Mouse (Mus musculus) kidney, embryonic 14.5 days (tissue): ENCODE results near the gene Ppt2. TPM values are rescaled to one million over a fixed set of nuclear protein-coding genes. Genes with fewer than 3 reads are reported as not detected.

Source experiments
- ATAC-seq: fragments of 200-750 bp; cut with Nextera tagmentation; 2 replicates; pipeline ENCODE4 v1.8.0; 2017; ENCODE audit warnings: moderate number of reproducible peaks, mild to moderate bottlenecking, moderate TSS enrichment, moderate library complexity; ENCODE audit not compliant: low FRiP score, low TSS enrichment
- H3K27ac ChIP-seq: fragments of 300-500 bp; sonication (generic); 2 replicates; pipeline ENCODE4 v1.5.1; 2014; ENCODE audit warnings: low read depth, mild to moderate bottlenecking, low read length, moderate library complexity, mixed read lengths
- H3K27me3 ChIP-seq: fragments of 300-500 bp; sonication (generic); 2 replicates; pipeline ENCODE4 v1.6.1; 2014; ENCODE audit warnings: mild to moderate bottlenecking, low read length; ENCODE audit not compliant: control insufficient read depth, insufficient read depth
- H3K36me3 ChIP-seq: fragments of 300-500 bp; sonication (generic); 2 replicates; pipeline ENCODE4 v1.6.1; 2014; ENCODE audit warnings: low read length, mixed read lengths; ENCODE audit not compliant: control insufficient read depth, insufficient read depth
- H3K4me1 ChIP-seq: fragments of 300-500 bp; sonication (generic); 2 replicates; pipeline ENCODE4 v1.6.1; 2014; ENCODE audit warnings: low read length, mixed read lengths; ENCODE audit not compliant: control insufficient read depth, insufficient read depth
- H3K4me2 ChIP-seq: fragments of 300-500 bp; sonication (generic); replicated peaks from 2 replicates; pipeline ENCODE4 v1.6.1; 2014; ENCODE audit warnings: low read depth, mild to moderate bottlenecking, low read length
- H3K4me3 ChIP-seq: fragments of 300-500 bp; sonication (generic); 2 replicates; pipeline ENCODE4 v1.5.1; 2014; ENCODE audit warnings: mild to moderate bottlenecking, low read length
- H3K9ac ChIP-seq: fragments of 300-500 bp; sonication (generic); 2 replicates; pipeline ENCODE4 v1.6.1; 2014; ENCODE audit warnings: low read depth, mild to moderate bottlenecking, low read length, moderate library complexity
- H3K9me3 ChIP-seq: fragments of 300-500 bp; sonication (generic); 2 replicates; pipeline ENCODE4 v1.6.1; 2016; ENCODE audit warnings: low read length; ENCODE audit not compliant: control insufficient read depth
- WGBS: fragments of 180-500 bp; shearing (Covaris S2); extraction: QIAGEN DNeasy Blood & Tissue Kit; methylation state at CpG from one replicate; pipeline ENCODE4 v1.1.7; 2014; 5-methylcytosine and 5-hydroxymethylcytosine counted together
- polyA plus RNA-seq: library from polyadenylated mRNA; unstranded; fragments of >200 nt; fragmentation: Nextera tagmentation; extraction: Ambion mirVana; gene quantifications from 2 replicates; pipeline ENCODE4 v1.2.1, GENCODE M21; 2014

Ppt2 gene
- polyA plus RNA-seq, 1 experiment from 2014 or later = 39.1 TPM

DNA sequence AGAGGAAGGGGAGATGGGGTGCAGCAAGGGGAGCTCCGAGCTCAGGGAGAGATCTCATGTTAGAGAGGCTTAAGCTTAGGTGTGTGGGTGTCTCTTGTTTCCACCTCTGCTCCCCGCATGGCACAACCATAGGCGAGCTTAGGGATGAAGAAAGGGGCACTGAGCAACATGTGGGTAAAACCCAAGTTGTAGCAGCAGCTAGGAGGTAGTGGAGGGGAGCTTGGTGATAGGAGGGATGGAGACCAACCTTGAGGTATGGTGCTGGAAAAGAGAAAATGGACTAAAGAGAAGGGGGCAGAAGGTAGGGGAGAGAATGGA, 31.5 kb upstream of the Ppt2 start:
- 0 out of 2 replicates have a peak, but pooled peaks cover under 1% of the 10 kb centered on the region for H3K36me3 ChIP-seq
- no peak for ATAC-seq
- no peak overlapping the region for H3K27ac ChIP-seq
- 57% methylated on average over 3 of the region's 3 CpGs for WGBS
- H3K9ac ChIP-seq = no peak overlapping the region
- 0 out of 2 replicates have a peak, but pooled peaks cover 10% of the 10 kb centered on the region for H3K4me1 ChIP-seq
- H3K27me3 ChIP-seq = peaks cover 26% of the 10 kb centered on the region
- H3K9me3 ChIP-seq = no peaks in the 10 kb centered on the region
- H3K4me2 ChIP-seq = no peak overlapping the region
- H3K4me3 ChIP-seq = no peak overlapping the region

GRCm38 (mm10) chr17:34659181-34659896, 31.0 kb upstream of the Ppt2 start:
- Histone ChIP-seq H3K9ac (no peak overlapping the region), H3K4me1 (0 out of 2 replicates have a peak, but pooled peaks cover 10% of the 10 kb centered on the region), H3K9me3 (no peaks in the 10 kb centered on the region), H3K27ac (no peak overlapping the region), H3K4me2 (no peak overlapping the region), H3K36me3 (peaks cover 5% of the 10 kb centered on the region; the same call in 1 of the 2 replicates), H3K4me3 (no peak overlapping the region), H3K27me3 (peaks cover 26% of the 10 kb centered on the region)
- WGBS = 62% methylated on average over 12 of the region's 12 CpGs
- ATAC-seq = no peak

GRCm38 (mm10) chr17:34658591-34658990, 30.3 kb upstream of the Ppt2 start:
- no peak overlapping the region for H3K9ac ChIP-seq
- 83% methylated on average over 3 of the region's 3 CpGs for WGBS
- H3K36me3 ChIP-seq = peaks cover 13% of the 10 kb centered on the region; the same call in 1 of the 2 replicates
- ATAC-seq = no peak
- no peak overlapping the region for H3K4me3 ChIP-seq
- peaks cover 26% of the 10 kb centered on the region for H3K27me3 ChIP-seq
- H3K4me1 ChIP-seq = 0 out of 2 replicates have a peak, but pooled peaks cover 10% of the 10 kb centered on the region
- H3K9me3 ChIP-seq = no peaks in the 10 kb centered on the region
- no peak overlapping the region for H3K4me2 ChIP-seq
- H3K27ac ChIP-seq = no peak overlapping the region

GRCm38 (mm10) chr17:34658145-34658544, 29.8 kb upstream of the Ppt2 start:
- WGBS = 77% methylated on average over 2 of the region's 2 CpGs
- Histone ChIP-seq H3K4me1 (0 out of 2 replicates have a peak, but pooled peaks cover 10% of the 10 kb centered on the region), H3K36me3 (peaks cover 17% of the 10 kb centered on the region; the same call in 1 of the 2 replicates), H3K4me3 (no peak overlapping the region), H3K9ac (no peak overlapping the region), H3K27ac (no peak overlapping the region), H3K4me2 (no peak overlapping the region), H3K9me3 (no peaks in the 10 kb centered on the region), H3K27me3 (peaks cover 26% of the 10 kb centered on the region)
- ATAC-seq = no peak

GRCm38 (mm10) chr17:34657271-34657670, 29.0 kb upstream of the Ppt2 start:
- Histone ChIP-seq H3K27me3 (peaks cover 26% of the 10 kb centered on the region), H3K4me2 (no peak overlapping the region), H3K27ac (no peak overlapping the region), H3K4me1 (0 out of 2 replicates have a peak, but pooled peaks cover 10% of the 10 kb centered on the region), H3K36me3 (peaks cover 25% of the 10 kb centered on the region), H3K9ac (no peak overlapping the region), H3K4me3 (no peak overlapping the region), H3K9me3 (no peaks in the 10 kb centered on the region)
- WGBS = 27% methylated on average over 2 of the region's 2 CpGs
- ATAC-seq = no peak

- H3K9me3 ChIP-seq = no peaks in the 10 kb centered on the region
- H3K27ac ChIP-seq = no peak overlapping the region
- no peak overlapping the region for H3K4me3 ChIP-seq
- 63% methylated on average over 8 of the region's 8 CpGs for WGBS
- no peak for ATAC-seq
- H3K36me3 ChIP-seq = peaks cover 31% of the 10 kb centered on the region
- H3K4me2 ChIP-seq = no peak overlapping the region
- H3K9ac ChIP-seq = no peak overlapping the region
- peaks cover 26% of the 10 kb centered on the region for H3K27me3 ChIP-seq
- H3K4me1 ChIP-seq = 0 out of 2 replicates have a peak, but pooled peaks cover 10% of the 10 kb centered on the region
These were observed 28.4 kb upstream of the Ppt2 start for GRCm38 (mm10) chr17:34656666-34657065.

DNA sequence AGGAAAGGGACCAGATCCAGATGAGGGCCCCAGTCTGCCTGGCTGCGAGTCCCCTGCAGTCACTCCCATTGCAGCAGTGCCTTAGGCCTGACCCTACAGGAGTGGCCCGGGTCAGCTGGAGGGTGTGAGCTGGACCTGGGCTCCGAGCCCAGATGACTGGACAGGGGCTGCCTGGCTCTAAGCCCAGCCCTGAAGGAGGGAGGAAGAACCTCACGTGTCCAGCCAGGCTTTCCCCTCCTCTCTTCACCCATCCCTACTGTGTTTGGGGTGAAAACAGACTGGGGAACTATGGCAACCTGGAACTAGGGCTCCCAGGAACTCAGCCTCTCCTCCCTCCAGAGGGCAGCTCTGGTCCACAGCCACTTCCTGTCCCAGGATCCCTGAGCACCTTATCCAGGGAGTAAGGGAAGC, 27.3 kb upstream of the Ppt2 start:
- Histone ChIP-seq H3K27me3 (peaks cover 20% of the 10 kb centered on the region), H3K9me3 (no peaks in the 10 kb centered on the region), H3K36me3 (peaks cover 41% of the 10 kb centered on the region), H3K9ac (no peak overlapping the region), H3K4me3 (no peak overlapping the region), H3K4me1 (0 out of 2 replicates have a peak, but pooled peaks cover 10% of the 10 kb centered on the region), H3K27ac (peak overlapping the region; percentile 17; the same call in 1 of the 2 replicates), H3K4me2 (no peak overlapping the region)
- 27% methylated on average over 4 of the region's 4 CpGs for WGBS
- peak; percentile 70 for ATAC-seq

- Histone ChIP-seq H3K4me3 (no peak overlapping the region), H3K36me3 (peaks cover 45% of the 10 kb centered on the region), H3K27ac (no peak overlapping the region), H3K4me2 (no peak overlapping the region), H3K4me1 (0 out of 2 replicates have a peak, but pooled peaks cover 10% of the 10 kb centered on the region), H3K9ac (no peak overlapping the region), H3K27me3 (peaks cover 16% of the 10 kb centered on the region), H3K9me3 (no peaks in the 10 kb centered on the region)
- 65% methylated on average over 7 of the region's 7 CpGs for WGBS
- ATAC-seq = 0 out of 2 replicates have a peak, but pooled peaks have one; percentile 2
These were observed 26.9 kb upstream of the Ppt2 start for GRCm38 (mm10) chr17:34655160-34655559.

- 91% methylated on average over 13 of the region's 13 CpGs for WGBS
- Histone ChIP-seq H3K4me2 (no peak overlapping the region), H3K27ac (no peak overlapping the region), H3K4me1 (0 out of 2 replicates have a peak, but pooled peaks cover 10% of the 10 kb centered on the region), H3K27me3 (peaks cover 10% of the 10 kb centered on the region), H3K4me3 (no peak overlapping the region), H3K9ac (no peak overlapping the region), H3K36me3 (peaks cover 50% of the 10 kb centered on the region), H3K9me3 (no peaks in the 10 kb centered on the region)
- no peak for ATAC-seq
These were observed 26.1 kb upstream of the Ppt2 start for GRCm38 (mm10) chr17:34654392-34654791.
